Mouse (Mus musculus): ENCODE results near the gene Specc1l. TPM values are rescaled to one million over a fixed set of nuclear protein-coding genes. Genes with fewer than 3 reads are reported as not detected.

Specc1l gene
- polyA plus RNA-seq, 1 experiment from 2014 or later = 42.5 TPM

DNA sequence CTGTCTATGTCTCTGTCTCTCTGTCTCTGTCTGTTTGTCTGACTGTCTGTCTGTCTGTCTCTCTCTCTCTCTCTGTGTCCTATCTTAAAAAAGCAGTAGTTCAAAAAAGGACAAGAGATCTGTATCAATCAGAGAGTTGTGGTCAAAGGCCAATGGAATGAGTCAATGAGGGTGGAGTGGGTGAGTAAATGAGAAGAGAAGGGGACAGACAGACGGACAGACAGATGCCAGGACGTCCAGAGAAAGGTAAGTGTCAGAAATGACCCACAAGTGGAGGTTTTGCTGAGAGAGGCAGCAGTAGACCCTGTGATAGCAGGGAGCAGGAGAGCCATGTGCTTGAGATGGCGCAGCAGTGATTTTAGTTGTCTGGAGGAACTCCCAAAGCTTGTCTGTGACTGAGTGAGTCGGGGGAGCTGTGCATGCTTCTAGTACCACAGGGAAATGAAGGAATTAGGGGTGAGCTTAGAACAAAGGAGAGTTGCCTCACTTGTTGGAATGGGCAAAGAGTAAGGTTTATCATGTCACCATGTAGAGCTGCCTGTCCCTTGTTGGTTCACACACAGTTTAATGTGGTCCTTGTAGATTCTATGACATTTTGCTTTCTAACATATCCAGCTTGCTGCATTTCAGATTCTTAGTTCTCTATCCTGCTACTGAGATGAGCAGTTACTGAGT is 10.2 kb downstream of the Specc1l start:
- WGBS = 78% methylated on average over 4 of the region's 4 CpGs

DNA sequence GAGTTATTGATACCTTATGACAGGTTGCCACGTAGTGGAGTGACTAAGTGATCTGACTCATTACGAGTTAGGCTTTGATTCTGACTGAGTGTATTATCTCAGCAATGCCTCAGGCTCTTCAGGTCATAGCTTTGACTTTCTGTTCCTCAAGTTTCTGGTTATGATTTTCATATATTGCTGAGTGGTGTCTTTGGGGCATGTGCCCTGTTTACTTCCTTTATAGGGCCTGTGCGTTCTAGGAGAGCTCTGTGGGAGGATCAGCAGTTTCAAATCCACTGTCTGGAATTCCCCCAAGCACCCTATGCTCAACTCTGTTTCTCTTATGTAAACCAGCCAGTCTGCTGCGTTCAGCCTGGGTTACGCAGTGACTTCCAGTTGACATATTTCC is 10.7 kb downstream of the Specc1l start:
- Histone ChIP-seq H3K27ac (ENCODE audit: low read length) (no peak overlapping the region), H3K4me1 (replicated peaks; ENCODE audit: control insufficient read depth, insufficient read depth, low read length) (no peaks in the 10 kb centered on the region), H3K36me3 (ENCODE audit: control insufficient read depth, insufficient read depth) (no peaks in the 10 kb centered on the region), H3K4me2 (ENCODE audit: low read length) (no peak overlapping the region), H3K27me3 (replicated peaks; ENCODE audit: control insufficient read depth, insufficient read depth, low read length) (no peaks in the 10 kb centered on the region), H3K9ac (replicated peaks; ENCODE audit: low read depth, low read length) (no peak overlapping the region), H3K4me3 (replicated peaks; ENCODE audit: low read length) (no peak overlapping the region), H3K9me3 (ENCODE audit: control insufficient read depth, low read length) (no peaks in the 10 kb centered on the region)
- 85% methylated on average over 5 of the region's 5 CpGs for WGBS
- no peak for ATAC-seq

More for the DNA sequence above, 10.2 kb downstream of the Specc1l start:
- Histone ChIP-seq H3K4me2 (ENCODE audit: low read length) (no peak overlapping the region), H3K27ac (ENCODE audit: low read length) (no peak overlapping the region), H3K4me1 (replicated peaks; ENCODE audit: control insufficient read depth, insufficient read depth, low read length) (no peaks in the 10 kb centered on the region), H3K4me3 (replicated peaks; ENCODE audit: low read length) (no peak overlapping the region), H3K27me3 (replicated peaks; ENCODE audit: control insufficient read depth, insufficient read depth, low read length) (no peaks in the 10 kb centered on the region), H3K36me3 (ENCODE audit: control insufficient read depth, insufficient read depth) (no peaks in the 10 kb centered on the region), H3K9ac (replicated peaks; ENCODE audit: low read depth, low read length) (no peak overlapping the region), H3K9me3 (ENCODE audit: control insufficient read depth, low read length) (no peaks in the 10 kb centered on the region)
- no peak for ATAC-seq

DNA sequence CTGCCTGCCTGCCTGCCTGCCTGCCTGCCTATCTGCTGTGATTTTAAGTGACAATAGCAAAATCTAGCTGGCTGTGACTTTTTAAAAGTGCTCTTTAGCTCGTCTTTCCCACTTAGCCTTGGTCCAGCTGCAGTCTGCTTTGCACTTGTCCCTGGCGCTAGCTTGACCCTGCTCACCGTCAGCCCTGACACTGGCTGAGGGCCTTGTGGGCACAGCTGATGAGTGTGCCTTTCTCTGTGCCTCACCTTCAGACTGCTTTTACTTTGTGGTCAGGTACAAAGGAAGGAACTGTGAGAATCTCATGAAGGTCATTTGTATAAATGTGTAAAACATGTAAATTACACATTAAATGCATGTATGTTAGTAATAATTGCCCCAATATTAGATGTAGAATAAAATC is 12.3 kb downstream of the Specc1l start:
- H3K9ac ChIP-seq (replicated peaks; ENCODE audit: low read depth, low read length) = no peak overlapping the region
- no peak overlapping the region for H3K27ac ChIP-seq (ENCODE audit: low read length)
- H3K27me3 ChIP-seq (replicated peaks; ENCODE audit: control insufficient read depth, insufficient read depth, low read length) = no peaks in the 10 kb centered on the region
- WGBS = 66% methylated on average over 3 of the region's 3 CpGs
- no peaks in the 10 kb centered on the region for H3K36me3 ChIP-seq (ENCODE audit: control insufficient read depth, insufficient read depth)
- no peak overlapping the region for H3K4me3 ChIP-seq (replicated peaks; ENCODE audit: low read length)
- no peak overlapping the region for H3K4me2 ChIP-seq (ENCODE audit: low read length)
- H3K9me3 ChIP-seq (ENCODE audit: control insufficient read depth, low read length) = no peaks in the 10 kb centered on the region
- ATAC-seq = no peak
- no peaks in the 10 kb centered on the region for H3K4me1 ChIP-seq (replicated peaks; ENCODE audit: control insufficient read depth, insufficient read depth, low read length)

DNA sequence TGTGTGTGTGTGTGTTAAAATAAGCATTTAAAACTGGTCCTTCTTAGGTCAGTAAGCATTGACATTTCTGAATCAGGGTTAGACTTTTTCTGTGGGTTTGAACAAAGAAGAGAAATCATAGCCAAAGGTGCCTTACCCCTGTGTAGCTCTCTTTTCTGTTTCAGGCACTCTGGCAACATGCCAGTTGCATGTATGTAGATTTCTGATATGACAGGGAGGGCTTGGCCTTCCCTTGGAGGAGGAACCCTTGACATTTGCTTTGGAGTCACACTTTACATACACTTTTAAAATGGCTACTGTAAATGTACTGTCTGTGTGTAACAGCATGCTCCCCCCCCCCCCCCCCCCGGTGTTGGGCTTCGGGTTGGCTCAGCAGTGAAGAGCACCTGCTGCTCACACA is 12.8 kb downstream of the Specc1l start:
- 27% methylated on average over 2 of the region's 2 CpGs for WGBS
- H3K9ac ChIP-seq (replicated peaks; ENCODE audit: low read depth, low read length) = no peak overlapping the region
- H3K4me3 ChIP-seq (replicated peaks; ENCODE audit: low read length) = no peak overlapping the region
- no peaks in the 10 kb centered on the region for H3K27me3 ChIP-seq (replicated peaks; ENCODE audit: control insufficient read depth, insufficient read depth, low read length)
- no peaks in the 10 kb centered on the region for H3K36me3 ChIP-seq (ENCODE audit: control insufficient read depth, insufficient read depth)
- no peaks in the 10 kb centered on the region for H3K9me3 ChIP-seq (ENCODE audit: control insufficient read depth, low read length)
- H3K4me1 ChIP-seq (replicated peaks; ENCODE audit: control insufficient read depth, insufficient read depth, low read length) = no peaks in the 10 kb centered on the region
- H3K4me2 ChIP-seq (ENCODE audit: low read length) = no peak overlapping the region
- no peak for ATAC-seq
- H3K27ac ChIP-seq (ENCODE audit: low read length) = no peak overlapping the region

DNA sequence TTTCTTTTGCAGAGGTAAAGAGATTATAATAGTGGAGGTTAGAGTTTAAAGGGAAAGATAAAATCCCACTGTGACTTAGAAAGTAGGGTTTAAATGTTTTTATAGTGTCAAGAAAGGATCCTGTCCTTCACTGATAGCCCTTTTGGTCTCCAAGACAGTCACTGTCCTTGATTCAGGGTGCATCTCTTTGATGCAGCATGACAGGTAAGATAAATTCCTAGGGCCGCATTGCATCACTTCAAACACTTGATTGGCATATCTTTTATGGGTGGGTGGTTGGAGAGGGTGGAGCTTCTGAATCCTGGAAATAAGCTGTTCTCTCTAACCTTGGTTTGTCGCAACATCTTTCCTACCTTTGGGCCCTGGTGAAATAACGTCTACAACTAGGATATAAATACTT is 15.5 kb downstream of the Specc1l start:
- ATAC-seq = no peak
- Histone ChIP-seq H3K9me3 (ENCODE audit: control insufficient read depth, low read length) (no peaks in the 10 kb centered on the region), H3K9ac (replicated peaks; ENCODE audit: low read depth, low read length) (no peak overlapping the region), H3K27me3 (replicated peaks; ENCODE audit: control insufficient read depth, insufficient read depth, low read length) (no peaks in the 10 kb centered on the region), H3K27ac (ENCODE audit: low read length) (no peak overlapping the region), H3K4me3 (replicated peaks; ENCODE audit: low read length) (no peak overlapping the region), H3K4me1 (replicated peaks; ENCODE audit: control insufficient read depth, insufficient read depth, low read length) (no peaks in the 10 kb centered on the region), H3K36me3 (ENCODE audit: control insufficient read depth, insufficient read depth) (peaks cover 5% of the 10 kb centered on the region; the same call in 1 of the 2 replicates), H3K4me2 (ENCODE audit: low read length) (no peak overlapping the region)
- WGBS = 90% methylated on average over 3 of the region's 3 CpGs

DNA sequence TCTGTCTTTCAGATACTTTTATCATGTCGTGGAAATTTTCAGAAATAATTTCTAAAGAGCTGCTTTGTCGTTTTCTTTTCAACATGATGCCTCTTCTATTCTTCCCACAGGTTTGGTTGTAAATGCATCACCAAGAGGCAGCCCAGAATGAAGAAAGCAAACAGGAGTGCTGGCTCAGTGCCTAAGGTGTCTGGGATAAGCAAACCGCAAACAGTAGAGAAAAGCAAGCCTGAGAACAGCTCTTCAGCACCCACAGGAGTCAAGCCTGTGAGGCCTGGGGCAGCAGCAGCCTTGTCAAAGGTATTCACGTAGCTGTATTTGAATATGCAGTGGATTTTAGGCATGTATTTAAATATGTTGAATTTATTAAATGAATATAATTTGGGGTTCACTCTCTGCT is 18.7 kb downstream of the Specc1l start:
- WGBS = 57% methylated on average over 4 of the region's 4 CpGs
- Histone ChIP-seq H3K27me3 (replicated peaks; ENCODE audit: control insufficient read depth, insufficient read depth, low read length) (no peaks in the 10 kb centered on the region), H3K9me3 (ENCODE audit: control insufficient read depth, low read length) (no peaks in the 10 kb centered on the region), H3K4me2 (ENCODE audit: low read length) (no peak overlapping the region), H3K4me1 (replicated peaks; ENCODE audit: control insufficient read depth, insufficient read depth, low read length) (no peaks in the 10 kb centered on the region), H3K36me3 (ENCODE audit: control insufficient read depth, insufficient read depth) (peaks cover 8% of the 10 kb centered on the region), H3K9ac (replicated peaks; ENCODE audit: low read depth, low read length) (no peak overlapping the region), H3K4me3 (replicated peaks; ENCODE audit: low read length) (no peak overlapping the region), H3K27ac (ENCODE audit: low read length) (no peak overlapping the region)
- ATAC-seq = no peak

DNA sequence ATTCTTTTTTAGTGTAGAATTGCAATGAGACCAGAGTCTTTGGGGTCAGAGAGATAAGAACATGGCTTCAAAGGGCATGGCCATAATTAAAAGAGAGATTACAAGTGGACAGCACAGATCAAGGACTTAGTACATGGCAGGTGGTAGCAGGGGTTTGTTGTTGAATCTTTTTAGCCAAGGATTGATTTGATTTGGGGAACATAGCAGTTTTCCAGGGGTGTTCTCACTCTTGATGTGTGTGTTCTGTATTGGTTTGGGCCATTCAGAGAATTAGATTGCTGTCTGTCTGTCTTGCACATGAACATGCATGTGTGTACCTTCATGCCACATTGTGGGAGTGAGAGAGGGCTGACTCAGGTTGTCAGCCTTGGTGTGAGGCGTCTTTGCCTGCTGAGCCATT is 20.0 kb downstream of the Specc1l start:
- no peak overlapping the region for H3K27ac ChIP-seq (ENCODE audit: low read length)
- no peak overlapping the region for H3K4me3 ChIP-seq (replicated peaks; ENCODE audit: low read length)
- no peak overlapping the region for H3K9ac ChIP-seq (replicated peaks; ENCODE audit: low read depth, low read length)
- no peak overlapping the region for H3K4me2 ChIP-seq (ENCODE audit: low read length)
- 73% methylated on average over 1 of the region's 1 CpGs for WGBS
- H3K9me3 ChIP-seq (ENCODE audit: control insufficient read depth, low read length) = no peaks in the 10 kb centered on the region
- H3K4me1 ChIP-seq (replicated peaks; ENCODE audit: control insufficient read depth, insufficient read depth, low read length) = no peaks in the 10 kb centered on the region
- H3K36me3 ChIP-seq (ENCODE audit: control insufficient read depth, insufficient read depth) = peaks cover 8% of the 10 kb centered on the region
- no peak for ATAC-seq
- H3K27me3 ChIP-seq (replicated peaks; ENCODE audit: control insufficient read depth, insufficient read depth, low read length) = no peaks in the 10 kb centered on the region

DNA sequence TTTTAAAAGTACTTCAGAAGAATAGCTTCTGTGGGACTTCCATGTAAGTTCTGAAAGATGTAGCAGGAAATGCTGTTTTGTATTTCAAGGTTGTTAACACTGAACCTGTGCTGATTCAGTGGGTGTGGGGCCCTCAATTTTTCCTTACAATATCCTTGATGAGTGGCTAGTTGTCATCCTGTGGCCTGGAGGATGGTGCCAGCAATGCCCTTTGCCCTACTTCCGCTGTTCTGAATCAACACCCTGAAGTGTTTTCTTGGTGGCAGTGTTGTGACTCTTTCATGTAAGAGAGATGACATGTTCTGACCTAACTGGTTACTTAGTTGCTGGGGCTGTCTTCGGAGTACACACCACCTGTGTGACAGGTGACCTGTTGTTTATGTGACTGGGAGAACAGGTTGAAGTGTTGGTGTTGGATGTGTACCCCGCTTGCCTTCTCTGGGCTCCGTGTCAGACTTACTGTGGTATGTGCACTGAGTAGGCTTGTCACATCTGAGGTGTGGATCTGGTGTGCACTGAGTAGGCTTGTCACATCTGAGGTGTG is 20.8 kb downstream of the Specc1l start:
- peaks cover 8% of the 10 kb centered on the region for H3K36me3 ChIP-seq (ENCODE audit: control insufficient read depth, insufficient read depth)
- ATAC-seq = no peak
- no peaks in the 10 kb centered on the region for H3K9me3 ChIP-seq (ENCODE audit: control insufficient read depth, low read length)
- WGBS = 97% methylated on average over 4 of the region's 4 CpGs
- no peak overlapping the region for H3K9ac ChIP-seq (replicated peaks; ENCODE audit: low read depth, low read length)
- H3K27me3 ChIP-seq (replicated peaks; ENCODE audit: control insufficient read depth, insufficient read depth, low read length) = no peaks in the 10 kb centered on the region
- H3K4me2 ChIP-seq (ENCODE audit: low read length) = no peak overlapping the region
- H3K4me3 ChIP-seq (replicated peaks; ENCODE audit: low read length) = no peak overlapping the region
- H3K4me1 ChIP-seq (replicated peaks; ENCODE audit: control insufficient read depth, insufficient read depth, low read length) = no peaks in the 10 kb centered on the region
- H3K27ac ChIP-seq (ENCODE audit: low read length) = no peak overlapping the region

DNA sequence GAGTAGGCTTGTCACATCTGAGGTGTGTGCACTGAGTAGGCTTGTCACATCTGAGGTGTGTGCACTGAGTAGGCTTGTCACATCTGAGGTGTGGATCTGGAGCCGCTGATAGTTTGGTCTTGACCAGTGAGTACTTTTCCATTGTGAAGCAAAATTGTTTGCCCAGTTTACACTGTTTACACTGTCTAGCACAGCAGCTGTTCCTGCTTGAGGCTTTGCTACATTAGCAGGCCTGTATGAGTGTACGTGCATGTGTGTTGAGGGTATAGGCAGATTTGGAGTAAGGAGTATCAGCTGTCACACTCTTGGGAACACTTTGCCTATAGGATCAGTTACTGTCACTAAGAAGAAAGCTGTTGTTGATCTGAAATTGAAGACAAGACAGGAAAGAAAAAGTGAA is 21.6 kb downstream of the Specc1l start:
- no peaks in the 10 kb centered on the region for H3K4me1 ChIP-seq (replicated peaks; ENCODE audit: control insufficient read depth, insufficient read depth, low read length)
- H3K36me3 ChIP-seq (ENCODE audit: control insufficient read depth, insufficient read depth) = peaks cover 13% of the 10 kb centered on the region
- ATAC-seq = peak; percentile 65; the same call in 1 of the 2 replicates

DNA sequence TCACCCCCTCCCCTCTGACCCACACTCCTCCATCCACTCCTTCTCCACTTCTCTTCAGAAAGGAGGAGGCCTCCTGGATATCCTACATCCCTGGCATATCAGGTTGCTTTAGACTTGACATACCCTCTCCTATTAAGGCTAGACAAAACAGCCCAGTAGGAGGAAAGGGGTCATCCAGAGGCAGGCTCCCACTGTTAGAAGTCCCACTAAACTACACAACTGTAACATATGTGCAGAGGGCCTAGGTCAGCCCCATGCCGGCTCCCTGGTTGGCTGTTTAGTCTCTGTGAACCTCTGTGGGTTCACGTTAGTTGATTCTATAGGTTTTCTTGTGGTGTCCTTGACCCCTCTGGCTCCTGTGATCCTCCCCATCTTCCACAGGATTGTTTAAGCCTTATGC is 23.9 kb downstream of the Specc1l start:
- Histone ChIP-seq H3K9ac (replicated peaks; ENCODE audit: low read depth, low read length) (no peak overlapping the region), H3K36me3 (ENCODE audit: control insufficient read depth, insufficient read depth) (peaks cover 13% of the 10 kb centered on the region), H3K4me3 (replicated peaks; ENCODE audit: low read length) (no peak overlapping the region), H3K4me2 (ENCODE audit: low read length) (no peak overlapping the region), H3K27me3 (replicated peaks; ENCODE audit: control insufficient read depth, insufficient read depth, low read length) (no peaks in the 10 kb centered on the region), H3K4me1 (replicated peaks; ENCODE audit: control insufficient read depth, insufficient read depth, low read length) (no peaks in the 10 kb centered on the region), H3K9me3 (ENCODE audit: control insufficient read depth, low read length) (no peaks in the 10 kb centered on the region), H3K27ac (ENCODE audit: low read length) (no peak overlapping the region)
- ATAC-seq = no peak
- 73% methylated on average over 2 of the region's 2 CpGs for WGBS

More for the DNA sequence above, 21.6 kb downstream of the Specc1l start:
- Histone ChIP-seq H3K9me3 (ENCODE audit: control insufficient read depth, low read length) (no peaks in the 10 kb centered on the region), H3K27me3 (replicated peaks; ENCODE audit: control insufficient read depth, insufficient read depth, low read length) (no peaks in the 10 kb centered on the region), H3K27ac (ENCODE audit: low read length) (no peak overlapping the region), H3K4me2 (ENCODE audit: low read length) (no peak overlapping the region), H3K9ac (replicated peaks; ENCODE audit: low read depth, low read length) (no peak overlapping the region), H3K4me3 (replicated peaks; ENCODE audit: low read length) (no peak overlapping the region)
- 61% methylated on average over 2 of the region's 2 CpGs for WGBS
